Mouse (Mus musculus) C2C12 (cell line): ENCODE measurements at regions not wholly inside any gene's neighbourhood (a gene's known extent, or its start where the extent isn't known, plus 50 kb on each side); places are given as distances from the start of the nearest gene placed in this dataset.

ENCODE experiments used
- CEBPB ChIP-seq: IDR thresholded peaks from one replicate; pipeline ENCODE4 v1.6.1; 2011; ENCODE audit warnings: low read depth, mild to moderate bottlenecking, control low read depth, moderate library complexity
- CTCF ChIP-seq: IDR thresholded peaks from one replicate; pipeline ENCODE4 v1.5.1; 2011; ENCODE audit not compliant: control insufficient read depth, insufficient read depth, insufficient read length
- MAX ChIP-seq: IDR thresholded peaks from one replicate; pipeline ENCODE4 v1.6.1; 2011; ENCODE audit warnings: mild to moderate bottlenecking, control low read depth
- MYOD1 ChIP-seq: IDR thresholded peaks from one replicate; pipeline ENCODE4 v1.6.1; 2011; ENCODE audit warnings: low read depth; ENCODE audit not compliant: control insufficient read depth, insufficient read length
- MYOG ChIP-seq: IDR thresholded peaks from one replicate; pipeline ENCODE4 v1.6.1; 2011; ENCODE audit not compliant: control insufficient read depth, insufficient read length; ENCODE audit errors: extremely low read depth
- USF1 ChIP-seq: IDR thresholded peaks from one replicate; pipeline ENCODE4 v1.6.1; 2011; ENCODE audit warnings: low read depth, mild to moderate bottlenecking, control low read depth, moderate library complexity

GRCm38 (mm10) chr3:105214867-105215266, 148.2 kb downstream of the 4930564D02Rik start:
- TF ChIP-seq CTCF (no peak), MYOG (no peak), MYOD1 (peak; percentile 60), MAX (no peak), USF1 (peak; percentile 24), CEBPB (no peak)
